Mouse (Mus musculus) liver, embryonic 14.5 days (tissue): ENCODE measurements at regions not wholly inside any gene's neighbourhood (a gene's known extent, or its start where the extent isn't known, plus 50 kb on each side); places are given as distances from the start of the nearest gene placed in this dataset.

Source experiments
- CTCF ChIP-seq: IDR thresholded peaks from 2 replicates; pipeline ENCODE4 v1.5.1; 2016; ENCODE audit warnings: antibody characterized with exemption, low read depth, control low read depth
- EP300 ChIP-seq: IDR thresholded peaks from 2 replicates; pipeline ENCODE4 v1.6.1; 2016; ENCODE audit warnings: antibody characterized with exemption, low read depth

GRCm38 (mm10) chr12:28309226-28309625, 243.0 kb downstream of the Dcdc2c start:
- TF ChIP-seq CTCF (no peak), EP300 (no peak)
